Mouse (Mus musculus) common myeloid progenitor, adult 5-6 weeks (primary cell): ENCODE data around the gene Odf2. TPM values are rescaled to one million over a fixed set of nuclear protein-coding genes. Genes with fewer than 3 reads are reported as not detected.

Source experiments
- ATAC-seq: replicated peaks from 2 replicates; pipeline ENCODE4 v1.8.0; 2016; ENCODE audit warnings: low read depth, mild to moderate bottlenecking, moderate TSS enrichment, inconsistent platforms; ENCODE audit not compliant: poor library complexity, severe bottlenecking
- total RNA-seq: library from RNA; stranded (forward); fragments of 200-1000, 187-1606 nt; gene quantifications from 2 replicates; pipeline ENCODE4 v1.2.3, GENCODE M21; 2017

The Odf2 gene
- total RNA-seq, 1 experiment from 2014 or later, result 76.4 TPM

DNA sequence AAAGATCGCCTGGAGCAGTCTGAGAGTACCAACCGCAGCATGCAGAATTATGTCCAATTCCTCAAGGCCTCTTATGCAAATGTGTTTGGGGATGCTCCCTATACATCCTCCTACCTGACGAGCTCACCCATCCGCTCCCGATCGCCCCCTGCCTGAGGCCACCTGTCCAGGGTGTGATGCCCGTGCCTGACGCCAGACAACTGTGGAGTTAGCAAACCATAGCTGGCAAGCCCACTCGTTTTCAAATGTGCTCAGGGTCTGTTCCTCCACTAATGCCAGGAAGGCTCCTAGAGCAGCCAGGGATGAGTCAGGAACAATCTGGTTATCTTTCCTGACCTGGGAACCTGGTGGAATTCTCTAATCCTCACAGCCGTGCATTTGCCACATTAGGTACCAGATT is 41.5 kb downstream of the Odf2 start:
- ATAC-seq, result no peak

DNA sequence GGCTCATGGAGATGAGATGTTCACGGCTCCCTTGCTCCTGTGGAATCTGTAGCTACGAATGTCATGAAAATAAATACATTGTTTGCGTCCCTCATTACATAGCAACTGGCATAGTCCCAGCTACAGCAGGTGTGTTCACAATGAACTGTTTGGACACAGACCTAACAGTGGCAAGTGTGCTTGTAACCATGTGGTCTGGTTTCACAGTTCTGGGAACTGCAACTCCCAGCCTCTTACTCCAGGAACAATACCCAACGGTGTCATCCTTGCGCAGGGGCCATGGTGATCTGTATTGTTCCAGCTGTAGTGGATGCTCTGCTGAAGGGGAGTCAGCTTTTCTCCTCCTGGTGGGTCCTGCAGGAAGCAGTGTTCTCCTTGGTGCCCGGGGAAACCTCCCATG is 42.2 kb downstream of the Odf2 start:
- no peak for ATAC-seq

DNA sequence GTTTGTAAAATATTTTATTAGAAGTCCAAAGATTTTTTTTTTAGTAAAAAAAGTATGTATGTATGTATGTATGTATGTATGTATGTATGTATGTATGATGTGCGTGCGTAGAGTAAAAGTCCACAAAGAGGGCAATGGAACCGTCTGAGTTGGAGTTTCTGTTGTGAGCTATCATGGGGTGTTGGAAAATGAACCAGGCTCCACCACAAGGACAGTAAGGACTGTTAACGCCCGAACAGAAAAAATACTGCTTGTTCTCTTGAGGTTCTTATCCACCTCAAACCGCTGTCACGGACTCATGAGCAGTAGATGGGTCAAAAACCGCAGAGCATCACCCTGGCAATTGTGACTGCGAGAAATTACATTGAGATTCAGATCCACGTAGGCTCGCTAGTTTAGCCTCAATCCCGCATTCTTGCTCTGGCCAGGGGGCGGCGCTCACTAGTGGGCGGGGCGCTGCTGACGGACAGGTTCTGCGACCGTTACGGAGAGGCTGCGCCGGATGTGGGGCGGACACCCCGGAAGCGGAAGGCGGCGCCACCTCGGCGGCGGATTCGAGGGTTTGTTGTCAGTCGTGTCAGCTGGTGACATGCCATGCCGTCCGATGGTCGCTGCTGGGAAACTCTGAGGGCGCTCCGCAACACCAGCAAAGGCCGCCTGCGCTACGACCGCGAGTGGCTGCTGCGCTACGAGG is 46.0 kb downstream of the Odf2 start, which contains the start of gene Gle1:
Gene Gle1, plus strand, starts transcription at position 521 of the 694 bp plus-strand sequence.
- ATAC-seq, result peak; percentile 99

DNA sequence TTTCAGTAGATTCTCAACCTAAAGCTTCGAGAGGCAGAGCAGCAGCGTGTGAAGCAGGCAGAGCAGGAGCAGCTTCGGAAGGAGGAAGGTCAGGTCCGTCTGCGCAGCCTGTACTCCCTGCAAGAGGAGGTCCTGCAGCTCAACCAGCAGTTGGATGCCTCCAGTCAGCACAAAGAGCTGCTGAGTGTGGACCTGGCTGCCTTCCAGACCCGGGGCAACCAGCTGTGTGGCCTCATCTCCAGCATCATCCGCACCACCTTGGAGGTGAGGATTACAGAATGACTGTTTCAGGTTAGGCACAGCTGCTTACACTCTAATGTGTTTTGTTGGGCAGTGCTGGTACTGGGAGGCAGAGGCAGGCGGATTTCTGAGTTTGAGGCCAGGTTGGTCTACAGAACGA is 51.1 kb downstream of the Odf2 start:
- no peak for ATAC-seq

DNA sequence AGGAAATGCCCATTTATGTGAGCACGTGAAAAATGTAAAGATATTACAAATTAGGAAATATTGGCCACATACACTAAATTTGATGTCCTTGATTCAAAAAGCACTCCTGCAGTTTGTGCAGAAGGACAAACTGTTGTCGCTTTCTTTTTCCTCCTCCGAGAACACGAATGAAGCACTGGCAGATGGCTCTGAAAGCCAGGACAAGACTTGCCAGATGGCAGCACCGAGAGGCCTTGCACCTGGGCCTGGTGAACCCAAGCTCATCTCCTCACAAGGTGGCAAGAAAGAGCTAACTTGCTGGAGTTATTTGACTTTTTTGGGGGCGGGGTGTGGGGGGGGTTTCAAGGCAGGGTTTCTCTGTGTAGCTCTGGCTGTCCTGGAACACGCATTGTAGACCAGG is 51.8 kb downstream of the Odf2 start:
- no peak for ATAC-seq

DNA sequence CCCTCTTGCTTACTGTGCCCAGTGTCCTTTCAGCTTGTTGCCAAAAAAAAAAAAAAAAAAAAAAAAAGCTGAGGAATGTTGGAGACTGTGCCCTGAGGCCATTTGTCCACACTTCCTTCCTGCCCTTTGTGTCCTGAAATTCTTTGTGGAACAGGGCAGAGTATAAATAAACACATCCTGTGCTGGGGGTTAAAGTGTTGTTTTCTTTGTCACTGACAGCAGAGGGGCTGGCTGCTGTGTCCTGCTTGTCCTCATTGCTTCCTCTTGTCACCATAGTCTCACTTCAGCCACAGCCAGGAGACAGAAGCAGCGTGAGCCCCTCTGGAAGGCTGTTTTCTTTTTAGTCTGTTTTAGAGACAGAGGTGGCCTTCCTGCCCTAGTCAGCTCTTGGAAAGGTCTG is 55.7 kb downstream of the Odf2 start:
- ATAC-seq, result no peak

DNA sequence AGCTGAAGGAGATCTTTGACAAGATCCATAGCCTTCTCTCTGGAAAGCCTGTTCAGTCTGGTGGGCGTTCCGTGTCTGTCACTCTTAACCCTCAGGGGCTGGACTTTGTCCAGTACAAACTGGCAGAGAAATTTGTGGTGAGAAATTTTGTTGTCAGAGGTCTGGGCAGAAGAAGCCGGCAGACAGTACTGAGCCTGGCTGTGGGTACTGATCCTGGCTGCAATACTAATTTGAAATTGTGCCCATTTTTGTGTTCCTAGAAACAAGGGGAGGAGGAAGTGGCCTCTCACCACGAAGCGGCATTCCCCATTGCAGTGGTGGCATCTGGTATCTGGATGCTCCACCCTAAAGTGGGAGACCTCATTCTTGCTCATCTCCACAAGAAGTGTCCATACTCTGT is 59.9 kb downstream of the Odf2 start:
- ATAC-seq, result no peak

DNA sequence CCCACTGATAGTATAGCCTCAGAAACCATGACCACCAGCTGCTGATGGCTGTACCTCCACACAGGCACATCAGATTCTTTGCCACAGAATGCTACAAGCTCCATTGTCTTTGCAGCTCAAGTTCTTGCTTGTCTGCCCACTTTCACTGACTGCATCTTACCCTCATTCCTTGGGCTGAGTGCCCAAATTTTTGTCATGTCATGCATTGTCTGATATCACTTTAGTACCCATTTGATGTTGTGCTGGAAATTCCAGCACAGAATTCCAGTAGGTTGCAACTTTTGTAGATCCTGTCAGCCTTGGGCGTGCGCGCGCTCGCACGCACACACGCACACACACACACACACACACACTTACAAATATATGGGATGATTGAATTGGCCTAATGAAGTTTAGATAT is 72.2 kb downstream of the Odf2 start:
- no peak for ATAC-seq

DNA sequence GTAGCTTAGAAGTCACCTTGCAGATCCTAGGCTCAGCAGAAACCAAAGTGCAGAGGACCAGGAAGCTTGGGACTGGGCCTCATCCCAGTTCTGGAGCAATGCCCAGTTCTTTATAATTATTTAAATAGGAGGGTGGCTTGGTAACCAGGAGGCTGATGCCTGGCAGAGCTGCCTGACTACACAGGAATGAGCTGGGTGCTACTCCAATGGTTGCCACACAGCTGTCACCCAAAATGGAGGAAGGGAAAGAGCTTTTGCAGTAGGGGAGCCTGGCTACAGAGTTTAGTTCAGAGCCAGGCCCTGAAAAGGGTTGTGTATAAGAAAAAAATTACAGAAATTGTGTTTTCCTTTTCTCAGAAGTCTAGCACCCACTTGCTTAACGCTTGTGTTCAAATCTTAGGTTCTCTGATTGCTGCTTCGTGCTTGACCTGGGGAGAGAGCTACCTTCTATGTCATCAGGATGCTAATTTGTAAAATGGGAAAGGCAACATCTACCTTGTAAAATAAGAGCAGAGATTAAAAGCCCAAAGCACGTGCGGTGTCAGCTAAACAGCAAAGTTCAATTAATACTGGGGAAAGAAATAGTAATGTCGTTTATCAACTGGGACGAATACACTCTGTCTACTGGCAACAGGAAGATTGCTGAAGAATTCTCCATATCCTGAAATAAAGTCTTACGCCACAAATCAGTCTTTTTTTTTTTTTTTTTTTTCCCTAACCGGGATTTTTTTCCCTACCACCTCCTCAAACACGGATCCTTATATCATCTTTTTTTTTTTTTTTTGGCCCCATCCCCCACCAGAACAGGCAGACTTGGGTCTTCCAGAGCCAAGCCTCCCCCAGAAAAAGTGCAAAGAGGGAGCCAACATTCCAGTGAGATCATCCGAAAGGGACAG is 75.6 kb downstream of the Odf2 start:
- no peak for ATAC-seq

DNA sequence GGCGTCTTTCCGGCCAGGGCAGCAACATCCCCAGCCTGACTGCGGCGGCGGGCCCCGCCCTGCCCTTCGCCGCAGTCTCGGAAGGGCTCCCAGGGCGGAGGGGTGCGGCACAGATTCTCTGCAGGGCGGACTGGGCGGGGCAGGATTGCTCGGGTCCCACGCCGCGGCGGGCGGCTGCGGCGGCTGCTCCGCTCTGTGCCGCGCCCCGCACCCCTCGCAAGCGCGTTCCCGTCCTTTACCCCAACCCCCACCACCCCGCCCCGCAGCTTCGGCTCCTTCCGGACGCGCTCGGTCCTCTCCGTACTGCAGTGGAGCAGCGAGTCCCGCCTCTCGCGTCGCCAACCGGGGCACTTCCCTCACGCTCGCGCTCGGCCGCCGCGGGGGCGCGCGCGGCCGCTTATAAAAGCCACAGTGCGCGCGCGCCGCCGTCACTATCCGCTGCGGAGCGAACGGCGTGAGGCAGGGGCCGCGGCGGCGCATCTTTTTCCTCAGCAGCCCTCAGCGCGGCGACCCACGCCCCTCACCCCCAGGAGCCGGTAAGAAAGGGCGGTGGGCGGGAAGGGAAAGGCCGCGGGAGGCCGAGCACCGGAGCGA is 76.3 kb downstream of the Odf2 start, which contains the start of gene Sptan1:
Gene Sptan1, plus strand, starts transcription at position 311 of the 594 bp plus-strand sequence.
- peak; percentile 92 for ATAC-seq

DNA sequence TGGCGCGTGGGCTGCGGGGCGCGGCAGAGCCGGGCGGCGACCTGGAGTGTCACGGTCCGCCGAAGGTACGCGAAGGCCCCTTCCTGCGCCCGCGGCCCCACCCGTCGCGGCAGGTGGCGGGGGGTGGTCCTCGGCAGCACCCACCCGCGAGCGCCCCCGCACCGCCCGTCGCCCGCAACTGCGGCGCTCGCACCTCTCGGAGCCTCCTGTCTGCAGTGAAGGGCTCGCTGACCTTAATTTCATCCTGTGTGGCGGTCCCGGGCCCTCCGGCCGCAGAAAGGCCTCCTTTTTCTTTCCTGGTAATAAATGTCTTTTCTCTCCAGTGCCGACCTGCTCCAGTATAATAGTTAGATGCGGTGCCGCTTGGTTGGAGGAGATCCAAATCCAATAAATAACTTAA is 76.9 kb downstream of the Odf2 start:
- ATAC-seq, result no peak

DNA sequence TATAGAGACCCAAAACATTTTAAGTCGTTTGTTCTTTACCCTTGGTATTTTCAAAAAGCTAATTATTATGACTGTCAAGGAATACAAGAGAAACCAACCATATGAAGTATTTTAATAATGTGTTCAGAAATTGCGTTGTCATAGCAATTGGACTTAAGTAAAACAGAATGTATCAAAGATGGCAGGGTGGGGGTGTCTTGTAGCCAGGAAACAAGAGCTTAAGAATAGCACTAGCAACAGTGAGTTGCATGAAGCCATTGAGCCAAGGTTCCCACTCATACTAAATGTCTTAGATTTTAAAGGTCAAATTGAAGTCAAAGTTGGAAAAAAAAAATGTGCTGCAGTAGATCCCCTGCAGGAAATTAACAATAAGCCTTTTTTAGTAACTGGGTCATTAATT is 77.8 kb downstream of the Odf2 start:
- no peak for ATAC-seq

DNA sequence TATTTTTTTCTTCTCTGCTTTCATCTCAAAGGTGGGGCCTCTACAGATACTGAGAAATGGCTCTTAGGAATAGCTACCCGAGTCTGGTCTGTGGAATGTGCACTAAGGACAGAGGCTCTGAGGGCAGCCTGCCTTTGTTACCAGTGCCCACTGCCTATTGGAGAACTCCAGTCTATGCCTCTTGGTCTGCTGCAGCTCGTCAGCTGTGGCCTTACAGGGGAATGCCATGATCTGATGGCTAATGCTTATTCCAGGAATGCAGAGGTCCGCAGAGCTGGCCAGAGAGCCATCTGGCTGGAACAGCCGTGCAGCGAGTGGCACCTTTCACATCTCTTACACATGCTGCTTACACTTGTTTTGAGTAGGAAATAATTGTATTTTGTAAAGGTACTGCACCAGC is 78.7 kb downstream of the Odf2 start:
- no peak for ATAC-seq

DNA sequence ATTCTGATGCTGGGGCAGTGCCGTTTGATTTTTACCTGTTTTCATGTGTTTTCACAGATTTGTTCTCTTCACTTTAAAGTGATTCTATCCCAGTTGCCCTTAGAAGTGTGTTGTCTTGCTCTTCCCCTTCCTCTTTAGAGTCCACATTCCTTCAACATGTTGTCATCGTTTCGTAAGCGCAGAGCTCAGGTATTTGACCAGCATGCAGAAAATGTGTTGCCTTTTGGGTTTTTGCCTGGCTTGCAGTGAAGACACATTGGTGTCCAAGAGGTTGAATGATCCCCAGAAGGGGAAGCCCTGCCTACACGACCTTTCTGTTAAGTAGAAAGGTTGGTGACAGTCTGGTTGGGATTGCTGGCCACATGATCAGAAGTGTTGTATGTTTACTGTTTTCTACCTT is 79.6 kb downstream of the Odf2 start:
- ATAC-seq, result no peak

DNA sequence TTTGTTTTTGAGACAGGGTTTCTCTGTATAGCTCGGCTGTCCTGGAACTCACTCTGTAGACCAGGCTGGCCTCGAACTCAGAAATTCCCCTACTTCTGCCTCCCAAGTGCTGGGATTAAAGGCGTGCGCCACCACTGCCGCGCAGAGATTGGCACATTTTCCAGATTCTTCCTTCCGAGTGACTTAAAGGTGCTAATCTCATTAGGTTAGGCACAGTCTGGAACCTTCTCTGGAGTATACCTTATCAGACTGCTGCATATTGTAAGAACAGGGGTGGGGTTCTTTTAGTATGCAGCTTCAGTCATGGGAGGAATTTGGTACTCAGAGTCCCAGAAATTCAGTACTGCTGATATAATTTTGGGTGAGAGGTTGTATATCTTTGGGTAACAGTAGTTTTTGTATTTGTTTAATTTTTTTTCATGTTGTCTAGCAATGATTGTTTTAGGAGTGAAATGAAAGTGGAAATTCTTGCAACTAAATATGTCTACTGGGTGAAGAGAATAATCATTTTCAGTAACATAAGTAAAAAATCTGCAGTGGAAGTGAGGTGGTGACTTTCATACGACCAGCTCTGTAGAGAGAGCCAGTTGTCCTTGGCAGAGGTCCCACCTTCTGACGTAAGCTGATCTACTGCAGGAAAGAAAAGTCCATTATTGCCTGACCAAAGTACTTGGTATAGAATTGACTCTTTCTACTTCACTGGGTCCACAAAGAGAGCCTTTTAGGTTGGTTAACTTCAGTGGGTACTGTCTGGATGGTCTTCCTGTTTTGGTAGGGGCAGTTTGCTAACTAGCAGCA is 83.0 kb downstream of the Odf2 start:
- peak; percentile 62 for ATAC-seq

DNA sequence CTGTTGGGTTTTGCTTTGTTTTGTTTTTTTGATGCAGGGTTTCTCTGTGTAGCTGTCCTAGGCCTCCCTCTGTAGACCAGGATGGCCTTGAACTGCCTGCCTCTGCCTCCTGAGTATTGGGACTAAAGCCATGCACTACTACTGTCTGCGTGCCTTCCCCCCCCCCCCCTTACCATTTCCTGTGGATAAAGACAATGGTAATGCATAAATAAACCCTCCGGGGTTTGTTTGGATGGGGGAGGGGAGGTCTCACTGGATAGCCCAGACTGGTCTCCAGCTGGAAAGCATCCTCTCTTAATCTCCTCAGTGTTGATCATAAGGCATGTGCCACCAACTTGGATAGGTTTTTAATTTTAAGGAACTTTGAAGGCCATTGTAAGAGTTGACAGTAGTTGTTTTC is 84.5 kb downstream of the Odf2 start:
- no peak for ATAC-seq

DNA sequence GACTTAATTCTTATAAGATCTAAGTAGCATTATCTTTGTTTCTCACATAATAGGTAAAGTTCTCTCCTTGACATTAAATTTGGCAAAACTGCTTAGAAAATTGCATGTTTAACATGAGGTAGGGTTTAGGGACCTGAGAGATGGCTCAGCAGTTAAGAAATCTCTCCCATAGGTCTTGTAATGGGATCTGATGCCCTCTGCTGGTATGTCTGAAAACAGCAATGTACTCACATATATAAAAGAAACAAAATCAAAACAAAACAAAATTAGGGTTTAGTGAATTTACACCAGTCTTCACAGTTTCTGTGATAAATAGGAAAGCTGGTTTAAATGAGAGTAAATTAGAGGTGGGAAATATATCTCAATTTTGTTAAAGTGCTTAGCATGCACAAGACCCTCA is 88.3 kb downstream of the Odf2 start:
- peak; percentile 56; the same call in 1 of the 2 replicates for ATAC-seq

DNA sequence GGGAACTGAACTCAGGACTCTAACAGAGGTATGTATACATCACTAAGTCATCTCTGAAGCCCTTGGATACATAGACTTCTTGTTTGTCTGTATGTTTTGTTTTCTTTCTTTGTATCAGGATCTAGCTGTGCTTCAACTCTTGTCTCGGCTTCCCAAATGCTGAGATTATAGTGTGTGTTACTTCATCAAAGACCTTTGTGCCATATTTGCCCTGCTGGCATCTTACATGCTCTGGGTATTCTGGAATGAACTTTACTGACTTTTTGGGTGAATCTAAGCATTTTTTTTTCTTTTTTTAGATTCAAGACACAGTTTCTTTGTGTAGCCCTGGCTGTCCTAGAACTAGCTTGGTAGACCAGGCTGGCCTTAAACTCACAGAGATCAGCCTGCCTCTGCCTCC is 91.6 kb downstream of the Odf2 start:
- ATAC-seq, result no peak
